Mouse (Mus musculus) neural tube, embryonic 15.5 days (tissue): ENCODE measurements at regions not wholly inside any gene's neighbourhood (a gene's known extent, or its start where the extent isn't known, plus 50 kb on each side); places are given as distances from the start of the nearest gene placed in this dataset.

Source experiments
- ATAC-seq: fragments of 200-750 bp; cut with Nextera tagmentation; 2 replicates; pipeline ENCODE4 v1.8.0; 2017; ENCODE audit warnings: mild to moderate bottlenecking, moderate TSS enrichment, moderate library complexity; ENCODE audit not compliant: low FRiP score
- H3K27ac ChIP-seq: fragments of 300-500 bp; sonication (generic); replicated peaks from 2 replicates; pipeline ENCODE4 v1.5.1; 2015; ENCODE audit warnings: mild to moderate bottlenecking, inconsistent platforms
- H3K27me3 ChIP-seq: fragments of 300-500 bp; sonication (generic); replicated peaks from 2 replicates; pipeline ENCODE4 v1.6.1; 2015; ENCODE audit warnings: inconsistent platforms
- H3K36me3 ChIP-seq: fragments of 300-500 bp; sonication (generic); 2 replicates; pipeline ENCODE4 v1.6.1; 2015; ENCODE audit warnings: inconsistent platforms
- H3K4me1 ChIP-seq: fragments of 300-500 bp; sonication (generic); 2 replicates; pipeline ENCODE4 v1.6.1; 2015; ENCODE audit warnings: inconsistent platforms
- H3K4me2 ChIP-seq: fragments of 300-500 bp; sonication (generic); 2 replicates; pipeline ENCODE4 v1.6.1; 2015; ENCODE audit warnings: inconsistent platforms, mild to moderate bottlenecking, moderate library complexity
- H3K4me3 ChIP-seq: fragments of 300-500 bp; sonication (generic); replicated peaks from 2 replicates; pipeline ENCODE4 v1.5.1; 2015; ENCODE audit warnings: mild to moderate bottlenecking, inconsistent platforms
- H3K9ac ChIP-seq: fragments of 300-500 bp; sonication (generic); replicated peaks from 2 replicates; pipeline ENCODE4 v1.6.1; 2015; ENCODE audit warnings: mild to moderate bottlenecking, inconsistent platforms
- H3K9me3 ChIP-seq: fragments of 300-500 bp; sonication (generic); replicated peaks from 2 replicates; pipeline ENCODE4 v1.6.1; 2016; ENCODE audit warnings: inconsistent platforms
- WGBS: fragments of 180-500 bp; shearing (Covaris S2); methylation state at CpG from one replicate; pipeline ENCODE4 v1.1.7; 2015; ENCODE audit warnings: mixed read lengths; 5-methylcytosine and 5-hydroxymethylcytosine counted together

DNA sequence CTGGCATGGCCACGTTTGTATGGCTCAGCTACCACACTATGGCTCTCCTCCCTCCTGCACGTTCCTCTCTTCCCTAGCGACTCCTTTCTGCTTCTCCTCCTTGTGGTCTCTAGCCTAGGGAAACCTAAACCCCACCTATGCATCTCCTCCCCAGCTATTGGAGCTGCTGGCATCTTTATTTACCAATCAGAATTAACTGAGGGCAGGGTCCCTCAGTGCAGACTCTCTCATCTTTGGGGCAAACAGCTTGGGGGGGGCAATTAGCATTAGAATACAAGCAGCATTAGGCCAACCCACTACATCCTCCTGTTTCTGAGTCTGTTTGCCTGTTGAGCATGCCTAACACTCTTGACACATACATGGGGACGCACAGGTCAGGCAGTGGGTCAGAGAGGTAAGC is 106.7 kb upstream of the Foxn2 start:
- Histone ChIP-seq H3K36me3 (no peaks in the 10 kb centered on the region), H3K4me1 (peaks cover 5% of the 10 kb centered on the region), H3K4me2 (no peak overlapping the region), H3K27ac (no peak overlapping the region), H3K4me3 (no peak overlapping the region), H3K9ac (no peak overlapping the region), H3K27me3 (0 out of 2 replicates have a peak, but pooled peaks cover 3% of the 10 kb centered on the region), H3K9me3 (no peaks in the 10 kb centered on the region)
- ATAC-seq, result no peak
- 53% methylated on average over 4 of the region's 4 CpGs for WGBS

DNA sequence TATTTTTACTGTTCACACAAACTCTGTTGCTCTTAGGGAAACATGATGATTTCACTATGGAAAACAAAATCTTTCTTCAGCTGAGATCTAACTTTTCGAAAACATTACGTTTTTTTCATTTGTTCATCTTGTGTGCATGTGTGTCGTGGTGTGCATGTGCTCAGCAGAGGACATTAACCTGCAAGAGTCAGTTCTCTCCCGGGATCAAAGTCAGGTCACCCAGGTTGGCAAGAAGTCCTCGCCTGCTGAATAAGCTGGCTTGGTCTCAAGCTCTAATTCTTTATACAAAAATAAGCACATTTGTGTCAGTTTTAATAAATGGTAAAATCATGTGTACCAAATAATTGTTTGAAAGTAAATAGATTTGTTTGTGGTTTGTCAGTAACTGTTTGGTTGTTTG is 105.2 kb upstream of the Foxn2 start:
- Histone ChIP-seq H3K4me2 (no peak overlapping the region), H3K36me3 (no peaks in the 10 kb centered on the region), H3K9ac (no peak overlapping the region), H3K9me3 (no peaks in the 10 kb centered on the region), H3K27ac (no peak overlapping the region), H3K27me3 (0 out of 2 replicates have a peak, but pooled peaks cover 3% of the 10 kb centered on the region), H3K4me3 (no peak overlapping the region), H3K4me1 (no peaks in the 10 kb centered on the region)
- ATAC-seq, result no peak
- 83% methylated on average over 5 of the region's 5 CpGs for WGBS

GRCm38 (mm10) chr17:88336140-88336769 is 104.3 kb upstream of the Foxn2 start:
- Histone ChIP-seq H3K4me3 (no peak overlapping the region), H3K27me3 (0 out of 2 replicates have a peak, but pooled peaks cover 3% of the 10 kb centered on the region), H3K27ac (no peak overlapping the region), H3K9me3 (no peaks in the 10 kb centered on the region), H3K4me2 (no peak overlapping the region), H3K4me1 (no peaks in the 10 kb centered on the region), H3K9ac (no peak overlapping the region), H3K36me3 (no peaks in the 10 kb centered on the region)
- ATAC-seq, result no peak
- WGBS, result 70% methylated on average over 3 of the region's 3 CpGs

DNA sequence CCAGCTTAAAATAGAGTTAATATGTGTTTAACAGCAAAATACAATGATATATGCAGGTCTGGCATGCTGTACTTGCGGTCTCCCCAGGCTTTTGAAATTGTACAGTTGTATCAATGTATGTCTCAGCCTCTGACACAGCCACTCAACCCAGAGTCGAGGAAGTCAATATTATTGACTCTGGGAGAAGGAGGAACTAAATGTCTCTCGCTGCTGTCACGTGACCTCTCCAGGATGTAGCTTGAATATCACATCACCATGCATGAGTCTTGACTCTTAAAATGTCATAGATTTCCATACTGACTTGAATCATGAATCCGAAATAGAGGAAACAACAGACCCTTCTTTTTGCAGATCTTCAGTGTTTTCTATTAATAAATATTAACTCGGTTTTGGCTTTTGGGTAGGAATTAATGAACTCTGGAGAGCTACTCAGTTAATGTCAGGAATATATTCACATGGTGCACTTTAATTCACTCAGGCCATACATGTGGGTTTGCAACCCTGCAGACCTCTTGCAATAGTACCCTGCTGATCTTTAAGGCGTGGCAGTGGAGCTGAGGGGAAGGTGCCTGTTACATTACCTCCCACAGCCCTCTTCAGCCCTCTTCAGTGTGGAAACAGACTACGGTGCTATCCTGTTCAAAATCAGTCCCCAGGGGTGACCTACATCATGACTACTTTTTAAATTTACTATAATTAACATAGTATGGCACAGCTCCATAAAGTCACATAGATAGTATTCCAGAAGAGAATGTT is 102.7 kb upstream of the Foxn2 start:
- Histone ChIP-seq H3K4me3 (no peak overlapping the region), H3K27me3 (0 out of 2 replicates have a peak, but pooled peaks cover 3% of the 10 kb centered on the region), H3K27ac (no peak overlapping the region), H3K4me1 (no peaks in the 10 kb centered on the region), H3K9ac (no peak overlapping the region), H3K36me3 (no peaks in the 10 kb centered on the region), H3K4me2 (no peak overlapping the region), H3K9me3 (no peaks in the 10 kb centered on the region)
- WGBS, result 83% methylated on average over 8 of the region's 8 CpGs
- no peak for ATAC-seq

GRCm38 (mm10) chr17:88341141-88341540 is 99.4 kb upstream of the Foxn2 start:
- H3K27me3 ChIP-seq, result no peaks in the 10 kb centered on the region
- no peaks in the 10 kb centered on the region for H3K9me3 ChIP-seq
- no peak overlapping the region for H3K27ac ChIP-seq
- 76% methylated on average over 5 of the region's 5 CpGs for WGBS
- no peaks in the 10 kb centered on the region for H3K36me3 ChIP-seq
- H3K4me3 ChIP-seq, result no peak overlapping the region
- no peak for ATAC-seq
- H3K9ac ChIP-seq, result no peak overlapping the region
- no peaks in the 10 kb centered on the region for H3K4me1 ChIP-seq
- H3K4me2 ChIP-seq, result no peak overlapping the region

GRCm38 (mm10) chr17:88341599-88341998 is 98.9 kb upstream of the Foxn2 start:
- H3K9me3 ChIP-seq, result no peaks in the 10 kb centered on the region
- WGBS, result 85% methylated on average over 5 of the region's 5 CpGs
- no peak overlapping the region for H3K4me2 ChIP-seq
- H3K27ac ChIP-seq, result no peak overlapping the region
- no peak overlapping the region for H3K9ac ChIP-seq
- H3K4me1 ChIP-seq, result no peaks in the 10 kb centered on the region
- ATAC-seq, result no peak
- H3K36me3 ChIP-seq, result no peaks in the 10 kb centered on the region
- no peaks in the 10 kb centered on the region for H3K27me3 ChIP-seq
- no peak overlapping the region for H3K4me3 ChIP-seq

GRCm38 (mm10) chr17:88343091-88343783 is 97.3 kb upstream of the Foxn2 start:
- H3K4me2 ChIP-seq, result no peak overlapping the region
- H3K9ac ChIP-seq, result no peak overlapping the region
- 87% methylated on average over 17 of the region's 17 CpGs for WGBS
- no peaks in the 10 kb centered on the region for H3K36me3 ChIP-seq
- no peaks in the 10 kb centered on the region for H3K27me3 ChIP-seq
- H3K4me1 ChIP-seq, result no peaks in the 10 kb centered on the region
- no peak for ATAC-seq
- no peaks in the 10 kb centered on the region for H3K9me3 ChIP-seq
- H3K27ac ChIP-seq, result no peak overlapping the region
- no peak overlapping the region for H3K4me3 ChIP-seq

DNA sequence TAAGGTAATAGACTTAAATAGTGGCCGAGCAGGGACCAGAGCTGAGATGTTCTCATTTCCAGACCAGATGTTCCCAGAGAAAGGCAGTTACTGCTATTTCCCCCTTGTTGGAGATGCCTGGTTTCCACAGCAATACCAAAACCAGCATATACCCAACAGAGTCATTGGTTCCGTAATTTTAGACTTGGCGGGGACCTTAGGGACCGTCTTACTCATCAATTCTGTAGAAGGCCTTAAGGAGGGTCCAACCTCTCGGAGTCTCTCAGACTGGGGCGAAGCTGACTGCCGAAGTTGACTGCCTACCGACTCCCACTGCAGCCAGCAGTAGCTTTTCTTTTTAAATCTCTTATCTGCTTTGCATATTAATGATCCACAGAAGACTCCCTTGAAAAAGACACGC is 95.1 kb upstream of the Foxn2 start:
- 55% methylated on average over 9 of the region's 9 CpGs for WGBS
- Histone ChIP-seq H3K9me3 (no peaks in the 10 kb centered on the region), H3K4me3 (no peak overlapping the region), H3K4me2 (no peak overlapping the region), H3K36me3 (no peaks in the 10 kb centered on the region), H3K9ac (no peak overlapping the region), H3K4me1 (peaks cover 5% of the 10 kb centered on the region; the same call in 1 of the 2 replicates), H3K27me3 (no peaks in the 10 kb centered on the region), H3K27ac (0 out of 2 replicates have a peak overlapping the region, but pooled peaks have one; percentile 28)
- peak; percentile 76; the same call in 1 of the 2 replicates for ATAC-seq

- H3K4me3 ChIP-seq, result no peak overlapping the region
- H3K9ac ChIP-seq, result no peak overlapping the region
- no peak overlapping the region for H3K4me2 ChIP-seq
- H3K4me1 ChIP-seq, result peaks cover 5% of the 10 kb centered on the region; the same call in 1 of the 2 replicates
- no peaks in the 10 kb centered on the region for H3K27me3 ChIP-seq
- no peak overlapping the region for H3K27ac ChIP-seq
- H3K36me3 ChIP-seq, result no peaks in the 10 kb centered on the region
- 57% methylated on average over 3 of the region's 3 CpGs for WGBS
- no peak for ATAC-seq
- H3K9me3 ChIP-seq, result no peaks in the 10 kb centered on the region
Measured at GRCm38 (mm10) chr17:88346896-88347295, 93.6 kb upstream of the Foxn2 start.

DNA sequence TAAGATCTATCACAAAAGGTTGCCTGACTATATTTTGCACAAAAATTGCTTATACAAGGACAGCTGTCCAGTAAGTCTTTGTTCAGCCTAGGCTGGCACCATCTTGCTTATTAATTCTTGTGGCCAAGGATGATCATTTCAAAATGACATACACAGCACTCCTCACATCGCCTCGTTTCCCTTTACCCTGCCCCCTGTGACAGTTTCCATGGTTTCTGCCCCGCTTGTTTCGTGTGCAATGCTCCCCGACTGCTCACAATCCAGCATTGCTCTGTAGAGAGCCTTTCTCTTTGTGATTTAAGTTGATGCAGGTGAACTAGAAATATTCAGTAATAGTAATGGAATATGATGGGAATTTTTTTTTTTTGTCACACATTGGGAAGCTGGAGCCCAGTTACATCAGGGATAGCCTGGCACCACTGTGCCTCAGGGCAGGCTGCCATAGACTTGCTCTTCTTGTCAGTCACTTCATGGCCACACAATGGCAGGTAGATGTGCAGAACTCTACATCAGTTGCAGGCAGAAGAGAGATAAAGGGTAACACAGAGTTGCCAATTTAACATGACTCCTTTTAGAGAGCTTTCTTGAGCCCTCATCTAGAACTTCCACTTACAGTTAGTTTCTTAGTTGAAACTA is 90.6 kb upstream of the Foxn2 start:
- no peak for ATAC-seq
- no peak overlapping the region for H3K4me2 ChIP-seq
- H3K27me3 ChIP-seq, result no peaks in the 10 kb centered on the region
- WGBS, result 53% methylated on average over 5 of the region's 5 CpGs
- H3K9ac ChIP-seq, result no peak overlapping the region
- no peak overlapping the region for H3K4me3 ChIP-seq
- H3K36me3 ChIP-seq, result no peaks in the 10 kb centered on the region
- no peak overlapping the region for H3K27ac ChIP-seq
- H3K4me1 ChIP-seq, result peaks cover 5% of the 10 kb centered on the region; the same call in 1 of the 2 replicates
- H3K9me3 ChIP-seq, result no peaks in the 10 kb centered on the region

GRCm38 (mm10) chr17:88350986-88351385 is 89.5 kb upstream of the Foxn2 start:
- Histone ChIP-seq H3K4me2 (no peak overlapping the region), H3K27ac (no peak overlapping the region), H3K27me3 (no peaks in the 10 kb centered on the region), H3K9me3 (no peaks in the 10 kb centered on the region), H3K4me1 (peaks cover 5% of the 10 kb centered on the region; the same call in 1 of the 2 replicates), H3K9ac (no peak overlapping the region), H3K4me3 (no peak overlapping the region), H3K36me3 (no peaks in the 10 kb centered on the region)
- no peak for ATAC-seq
- WGBS, result 65% methylated on average over 5 of the region's 5 CpGs
